Mouse (Mus musculus) limb, embryonic 14.5 days (tissue): ENCODE measurements around the gene 2610528A11Rik. TPM values are rescaled to one million over a fixed set of nuclear protein-coding genes. Genes with fewer than 3 reads are reported as not detected.
"Not testable (repeated sequence)": the region's sequence is repeated elsewhere in the genome, so short reads cannot be mapped to it uniquely, and the experiment has no call there.

ENCODE experiments used
- ATAC-seq: fragments of 200-750 bp; cut with Nextera tagmentation; 2 replicates; pipeline ENCODE4 v1.8.0; 2017; ENCODE audit warnings: low read depth, moderate number of reproducible peaks, moderate TSS enrichment; ENCODE audit not compliant: low FRiP score
- DNase-seq: peaks from one replicate; pipeline ENCODE4 v3.0.0-alpha.2; 2015; ENCODE audit warnings: low spot score
- H3K27ac ChIP-seq: fragments of 300-500 bp; sonication (generic); replicated peaks from 2 replicates; pipeline ENCODE4 v1.5.1; 2014; ENCODE audit warnings: low read depth, mild to moderate bottlenecking, low read length, moderate library complexity, mixed read lengths
- H3K27me3 ChIP-seq: fragments of 300-500 bp; sonication (generic); 2 replicates; pipeline ENCODE4 v1.6.1; 2014; ENCODE audit warnings: low read length, mixed read lengths; ENCODE audit not compliant: control insufficient read depth, insufficient read depth
- H3K36me3 ChIP-seq: fragments of 300-500 bp; sonication (generic); 2 replicates; pipeline ENCODE4 v1.6.1; 2014; ENCODE audit warnings: mild to moderate bottlenecking, low read length, moderate library complexity, mixed read lengths; ENCODE audit not compliant: control insufficient read depth, insufficient read depth
- H3K4me1 ChIP-seq: fragments of 300-500 bp; sonication (generic); 2 replicates; pipeline ENCODE4 v1.6.1; 2014; ENCODE audit warnings: antibody characterized with exemption, low read length, mixed read lengths; ENCODE audit not compliant: control insufficient read depth, insufficient read depth
- H3K4me2 ChIP-seq: fragments of 300-500 bp; sonication (generic); replicated peaks from 2 replicates; pipeline ENCODE4 v1.6.1; 2014; ENCODE audit warnings: low read depth, mild to moderate bottlenecking, low read length, moderate library complexity; ENCODE audit not compliant: severe bottlenecking
- H3K4me3 ChIP-seq: fragments of 300-500 bp; sonication (generic); replicated peaks from 2 replicates; pipeline ENCODE4 v1.5.1; 2014; ENCODE audit warnings: low read length
- H3K9ac ChIP-seq: fragments of 300-500 bp; sonication (generic); 2 replicates; pipeline ENCODE4 v1.6.1; 2014; ENCODE audit warnings: mild to moderate bottlenecking, low read depth, low read length, moderate library complexity; ENCODE audit not compliant: severe bottlenecking
- H3K9me3 ChIP-seq: fragments of 300-500 bp; sonication (generic); 2 replicates; pipeline ENCODE4 v1.6.1; 2016; ENCODE audit warnings: low read length; ENCODE audit not compliant: control insufficient read depth
- POLR2A ChIP-seq: fragments of 200-500 bp; IDR thresholded peaks from 2 replicates; pipeline ENCODE4 v1.8.0; 2012; ENCODE audit warnings: inconsistent platforms, mild to moderate bottlenecking, moderate library complexity, borderline replicate concordance; ENCODE audit not compliant: insufficient read depth, insufficient read length; ENCODE audit errors: extremely low read depth
- WGBS: fragments of 180-500 bp; shearing (Covaris S2); extraction: QIAGEN DNeasy Blood & Tissue Kit; methylation state at CpG from one replicate; pipeline ENCODE4 v1.1.7; 2014; 5-methylcytosine and 5-hydroxymethylcytosine counted together
- polyA plus RNA-seq, 2 experiments: library from polyadenylated mRNA; depleted of rRNA in 1 of 2; stranded (reverse) in 1 of 2; unstranded in 1 of 2; fragments of >200 nt; fragmentation: Nextera tagmentation in 1 of 2; extraction: Ambion mirVana in 1 of 2; gene quantifications; 2 replicates each; pipeline versions ENCODE4 v1.2.1 to v1.2.3; 2012 to 2014

Gene 2610528A11Rik
- polyA plus RNA-seq (2012; rRNA removed) (3.8 and 5.5 TPM in 2 replicates), polyA plus RNA-seq (2014; fragmentation: Nextera tagmentation; extraction: Ambion mirVana) (4.5 and 7.6 TPM in 2 replicates)

DNA sequence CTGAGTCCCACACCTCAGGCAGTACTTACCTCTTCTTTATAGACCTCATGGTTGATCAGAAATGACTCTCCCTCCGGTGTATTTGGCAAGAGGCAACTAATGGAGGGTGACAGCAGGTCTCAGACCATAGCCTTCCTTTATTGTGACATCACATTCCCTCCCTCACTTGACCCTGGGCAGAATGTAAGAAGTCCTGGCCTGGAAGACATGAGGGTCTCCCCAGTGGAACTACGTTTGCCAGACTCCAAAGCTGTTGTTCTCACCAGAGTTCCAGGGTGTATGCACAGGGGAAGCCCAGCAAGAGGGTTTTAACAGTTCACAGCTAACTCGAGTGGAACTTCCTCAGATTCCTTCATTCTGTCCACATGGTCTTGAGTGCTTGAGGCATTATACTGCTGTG lies at the start of gene 2610528A11Rik:
Gene 2610528A11Rik (minus strand): TSS at position 101 of the 400 bp plus-strand sequence.
- DNase-seq (no peak), ATAC-seq (no peak)
- 50% methylated on average over 3 of the region's 3 CpGs for WGBS
- no peak for TF ChIP-seq POLR2A
- Histone ChIP-seq H3K9me3 (no peaks in the 10 kb centered on the region), H3K4me2 (no peak within 1 kb of the TSS), H3K4me3 (no peak within 1 kb of the TSS), H3K4me1 (peaks cover 6% of the 10 kb centered on the region), H3K27ac (no peak within 1 kb of the TSS), H3K27me3 (no peaks in the 10 kb centered on the region), H3K9ac (no peak within 1 kb of the TSS), H3K36me3 (no peaks in the 10 kb centered on the region)

DNA sequence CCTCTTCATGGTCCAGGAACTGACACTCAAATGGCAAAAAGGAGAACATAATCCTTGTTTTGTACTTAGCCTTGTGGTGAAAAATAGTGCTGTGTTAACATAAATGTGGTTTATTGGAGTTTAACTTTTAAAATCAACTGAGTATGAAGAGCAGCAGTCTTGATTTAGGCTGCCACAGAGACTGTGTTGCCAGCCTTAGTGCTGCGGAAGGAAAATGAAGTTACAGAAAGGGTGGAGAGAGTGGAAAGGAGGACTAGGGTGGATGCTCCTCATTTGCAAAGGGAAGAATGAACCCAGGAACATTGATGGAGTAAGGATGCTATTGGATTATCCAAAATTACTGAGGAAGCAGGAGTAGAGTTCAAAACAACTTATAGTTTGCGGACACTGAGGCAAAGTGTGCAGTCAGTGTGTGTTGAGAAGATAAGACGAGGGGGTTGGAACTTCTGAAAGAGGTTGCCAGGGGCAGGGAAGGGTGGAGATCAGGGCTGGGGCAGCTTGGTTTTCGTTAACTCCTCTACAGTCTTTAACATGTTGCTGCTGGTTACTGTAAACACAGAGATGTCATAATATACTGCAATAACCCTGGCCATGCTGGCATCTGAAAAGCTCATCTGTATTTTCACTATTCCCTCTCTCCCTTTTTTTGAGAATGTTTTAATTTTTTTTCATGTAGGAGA lies 49.6 kb upstream of the 2610528A11Rik start:
- no peak for TF ChIP-seq POLR2A
- no peaks in the 10 kb centered on the region for H3K4me1 ChIP-seq
- 77% methylated on average over 4 of the region's 4 CpGs for WGBS
- no peak overlapping the region for H3K27ac ChIP-seq
- no peak for DNase-seq
- H3K36me3 ChIP-seq = no peaks in the 10 kb centered on the region
- ATAC-seq = no peak
- no peaks in the 10 kb centered on the region for H3K27me3 ChIP-seq
- no peaks in the 10 kb centered on the region for H3K9me3 ChIP-seq
- H3K9ac ChIP-seq = no peak overlapping the region
- H3K4me3 ChIP-seq = no peak overlapping the region
- no peak overlapping the region for H3K4me2 ChIP-seq

DNA sequence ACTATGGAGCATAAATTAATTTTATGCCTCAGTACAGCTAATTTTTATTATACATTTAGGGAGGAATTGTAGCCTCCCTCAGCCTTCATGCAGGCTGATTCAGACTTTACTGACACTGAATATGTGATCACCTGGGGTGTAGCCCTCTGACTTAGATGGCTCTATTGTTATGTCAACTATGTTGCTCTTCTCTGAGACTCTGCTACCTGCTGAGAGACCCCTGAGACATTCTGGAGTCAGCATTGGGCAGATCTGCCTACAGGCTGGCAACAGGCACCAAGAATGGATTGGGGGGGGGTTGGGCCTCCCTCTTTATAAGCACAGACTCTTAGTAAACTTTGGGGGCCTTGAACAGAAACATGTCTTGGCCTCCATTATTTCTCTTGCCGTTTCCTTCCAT lies 40.6 kb upstream of the 2610528A11Rik start:
- Histone ChIP-seq H3K27ac (no peak overlapping the region), H3K27me3 (no peaks in the 10 kb centered on the region), H3K36me3 (no peaks in the 10 kb centered on the region), H3K4me2 (no peak overlapping the region), H3K9ac (no peak overlapping the region), H3K4me1 (no peaks in the 10 kb centered on the region), H3K4me3 (no peak overlapping the region), H3K9me3 (no peaks in the 10 kb centered on the region)
- ATAC-seq (no peak), DNase-seq (no peak)
- 89% methylated on average over 1 of the region's 1 CpGs for WGBS
- no peak for TF ChIP-seq POLR2A

DNA sequence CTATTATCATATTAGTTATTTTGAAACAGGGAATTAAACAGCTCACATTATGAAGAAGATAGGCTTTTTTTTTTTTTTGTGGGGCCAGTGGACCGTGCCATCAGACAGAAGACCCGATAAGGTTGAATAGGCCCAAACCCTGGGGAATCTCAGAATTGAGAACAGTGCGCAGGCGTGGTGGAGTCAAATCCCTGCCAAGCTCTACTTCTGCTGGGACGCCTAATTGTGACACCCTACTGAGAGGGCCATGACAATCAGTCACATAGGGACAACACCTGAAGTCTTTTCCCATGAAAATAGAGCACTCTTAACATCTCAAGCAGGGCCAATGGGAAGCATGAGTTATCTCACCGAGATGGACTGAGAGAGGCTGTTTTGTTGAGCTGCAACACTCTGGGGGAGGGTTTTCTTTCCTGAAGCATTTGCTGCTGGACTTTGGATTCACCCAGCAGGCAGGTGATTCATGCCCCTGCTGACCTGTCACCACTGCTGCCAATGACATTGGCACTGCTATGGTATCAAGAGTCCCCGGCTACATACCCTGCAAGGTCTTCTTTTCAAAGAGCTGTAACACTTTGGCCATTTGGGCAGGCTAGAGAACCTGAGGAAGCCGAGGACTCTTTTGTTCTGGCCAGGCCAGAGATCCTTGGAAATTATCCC lies 25.4 kb upstream of the 2610528A11Rik start:
- H3K27ac ChIP-seq = no peak overlapping the region
- DNase-seq (no peak), ATAC-seq (no peak)
- H3K9me3 ChIP-seq = no peaks in the 10 kb centered on the region
- H3K36me3 ChIP-seq = no peaks in the 10 kb centered on the region
- TF ChIP-seq POLR2A = no peak
- H3K27me3 ChIP-seq = no peaks in the 10 kb centered on the region
- no peak overlapping the region for H3K4me3 ChIP-seq
- H3K9ac ChIP-seq = no peak overlapping the region
- 77% methylated on average over 8 of the region's 8 CpGs for WGBS
- H3K4me2 ChIP-seq = no peak overlapping the region
- H3K4me1 ChIP-seq = peaks cover 1% of the 10 kb centered on the region

DNA sequence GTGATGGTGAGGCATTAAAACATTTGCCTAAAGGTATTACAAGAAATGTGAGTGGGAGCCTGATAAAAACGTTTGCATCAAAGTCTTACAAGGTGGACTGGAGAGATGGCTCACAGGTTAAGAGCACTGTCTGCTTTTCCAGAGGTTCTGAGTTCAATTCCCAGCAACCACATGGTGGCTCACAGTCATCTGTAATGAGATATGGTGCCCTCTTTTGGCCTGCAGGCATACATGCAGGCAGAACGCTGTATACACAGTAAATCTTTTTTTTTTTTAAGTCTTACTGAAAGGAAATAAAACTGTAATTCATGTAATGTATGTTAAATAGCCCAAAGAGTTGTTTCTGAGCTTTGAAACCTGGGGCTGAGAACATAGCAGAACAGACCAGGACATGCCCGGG lies 23.8 kb upstream of the 2610528A11Rik start:
- H3K4me1 ChIP-seq, DNase-seq, ATAC-seq, H3K9me3 ChIP-seq, H3K36me3 ChIP-seq, H3K4me2 ChIP-seq, H3K27ac ChIP-seq, H3K9ac ChIP-seq, H3K27me3 ChIP-seq, H3K4me3 ChIP-seq: not testable (repeated sequence)
- WGBS = 58% methylated on average over 2 of the region's 3 CpGs
